Mouse (Mus musculus) MEL (cell line): ENCODE results near the gene Siae. TPM values are rescaled to one million over a fixed set of nuclear protein-coding genes. Genes with fewer than 3 reads are reported as not detected.

Experiments
- DNase-seq: peaks from one replicate; pipeline ENCODE4 v3.0.0; 2011; ENCODE audit warnings: low read depth, low spot score
- H3K27ac ChIP-seq: 2 replicates; pipeline ENCODE4 v1.5.1; 2012; ENCODE audit warnings: low read depth, mild to moderate bottlenecking, control low read depth, low read length, moderate library complexity; ENCODE audit not compliant: control insufficient read depth
- H3K27me3 ChIP-seq, 2 experiments: fragments of 150-350 bp in 1 of 2; sonication (generic) in 1 of 2; 2 replicates each; pipeline ENCODE4 v1.6.1; 2012; ENCODE audit warnings: low read length in 2 of 2, mild to moderate bottlenecking in 2 of 2, improper control_type of control experiment in 1 of 2, moderate library complexity in 1 of 2; ENCODE audit not compliant: insufficient read depth in 2 of 2, control insufficient read depth in 1 of 2
- H3K36me3 ChIP-seq, 2 experiments: 2 replicates each; pipeline ENCODE4 v1.6.1; 2012 to 2014; ENCODE audit warnings: low read length in 2 of 2, improper control_type of control experiment in 1 of 2, inconsistent platforms in 1 of 2, mild to moderate bottlenecking in 1 of 2; ENCODE audit not compliant: insufficient read depth in 2 of 2, control insufficient read depth in 1 of 2
- H3K4me1 ChIP-seq, 2 experiments: fragments of 150-350 bp in 1 of 2; sonication (generic) in 1 of 2; 2 replicates each; pipeline ENCODE4 v1.6.1; 2012; ENCODE audit warnings: low read length in 2 of 2, improper control_type of control experiment in 1 of 2, mild to moderate bottlenecking in 1 of 2; ENCODE audit not compliant: insufficient read depth in 2 of 2, control insufficient read depth in 1 of 2
- H3K4me3 ChIP-seq, 2 experiments: fragments of 150-350 bp in 1 of 2; sonication (generic) in 1 of 2; 2 replicates each; pipeline ENCODE4 v1.5.1; 2012; ENCODE audit warnings: low read depth in 2 of 2, low read length in 2 of 2, mild to moderate bottlenecking in 2 of 2, moderate library complexity in 2 of 2, control low read depth in 1 of 2, improper control_type of control experiment in 1 of 2; ENCODE audit not compliant: control insufficient read depth in 1 of 2, insufficient read depth in 1 of 2
- H3K79me2 ChIP-seq: 2 replicates; pipeline ENCODE4 v1.6.1; 2012; ENCODE audit warnings: mild to moderate bottlenecking, low read length, moderate library complexity; ENCODE audit not compliant: control insufficient read depth, poor library complexity, insufficient read depth
- H3K9ac ChIP-seq: 2 replicates; pipeline ENCODE4 v1.6.1; 2012; ENCODE audit warnings: low read depth, mild to moderate bottlenecking, control low read depth, low read length, moderate library complexity; ENCODE audit not compliant: control insufficient read depth, poor library complexity, severe bottlenecking
- H3K9me3 ChIP-seq: fragments of 150-350 bp; sonication (generic); replicated peaks from 2 replicates; pipeline ENCODE4 v1.6.1; 2012; ENCODE audit warnings: mild to moderate bottlenecking, low read length, improper control_type of control experiment, moderate library complexity; ENCODE audit not compliant: insufficient read depth
- CHD1 ChIP-seq: IDR thresholded peaks from 2 replicates; pipeline ENCODE4 v1.6.1; 2012; ENCODE audit warnings: low read depth, mild to moderate bottlenecking, inconsistent platforms, low read length, improper control_type of control experiment
- CHD2 ChIP-seq: IDR thresholded peaks from 2 replicates; pipeline ENCODE4 v1.6.1; 2011; ENCODE audit warnings: low read length, improper control_type of control experiment
- E2F4 ChIP-seq: IDR thresholded peaks from 2 replicates; pipeline ENCODE4 v1.6.1; 2011; ENCODE audit warnings: low read depth, low read length, improper control_type of control experiment, borderline replicate concordance
- EP300 ChIP-seq, 2 experiments: IDR thresholded peaks; 2 replicates each; pipeline ENCODE4 v1.6.1; 2011; ENCODE audit warnings: improper control_type of control experiment in 2 of 2, low read length in 2 of 2, low read depth in 1 of 2, mild to moderate bottlenecking in 1 of 2
- ETS1 ChIP-seq: IDR thresholded peaks from 2 replicates; pipeline ENCODE4 v1.6.1; 2012; ENCODE audit warnings: low read depth, mild to moderate bottlenecking, inconsistent platforms, low read length, improper control_type of control experiment, moderate library complexity
- GATA1 ChIP-seq: IDR thresholded peaks from 2 replicates; pipeline ENCODE4 v1.6.1; 2011; ENCODE audit warnings: low read depth, low read length, improper control_type of control experiment
- HCFC1 ChIP-seq: IDR thresholded peaks from 2 replicates; pipeline ENCODE4 v1.6.1; 2012; ENCODE audit warnings: low read depth, mild to moderate bottlenecking, inconsistent platforms, low read length, improper control_type of control experiment, moderate library complexity
- JUND ChIP-seq: IDR thresholded peaks from 2 replicates; pipeline ENCODE4 v1.6.1; 2011; ENCODE audit warnings: low read depth, mild to moderate bottlenecking, improper control_type of control experiment, low read length
- KAT2A ChIP-seq: conservative IDR thresholded peaks from 2 replicates; pipeline ENCODE4 v1.6.1; 2012; ENCODE audit warnings: low read depth, low read length, improper control_type of control experiment, inconsistent platforms
- MAFK ChIP-seq: IDR thresholded peaks from 2 replicates; pipeline ENCODE4 v1.6.1; 2011; ENCODE audit warnings: low read depth, mild to moderate bottlenecking, low read length, improper control_type of control experiment, borderline replicate concordance
- MAZ ChIP-seq: IDR thresholded peaks from 2 replicates; pipeline ENCODE4 v1.6.1; 2012; ENCODE audit warnings: low read depth, mild to moderate bottlenecking, inconsistent platforms, low read length, improper control_type of control experiment
- MYC ChIP-seq: IDR thresholded peaks from 2 replicates; pipeline ENCODE4 v1.6.1; 2011; ENCODE audit warnings: low read depth, mild to moderate bottlenecking, low read length, improper control_type of control experiment, moderate library complexity
- NELFE ChIP-seq: IDR thresholded peaks from 2 replicates; pipeline ENCODE4 v1.6.1; 2011; ENCODE audit warnings: low read depth, low read length, improper control_type of control experiment
- NRF1 ChIP-seq: IDR thresholded peaks from 2 replicates; pipeline ENCODE4 v1.6.1; 2014; ENCODE audit warnings: low read depth, mild to moderate bottlenecking, inconsistent platforms, low read length, improper control_type of control experiment, moderate library complexity; ENCODE audit not compliant: poor library complexity, insufficient read depth, severe bottlenecking
- POLR2A ChIP-seq, 2 experiments: IDR thresholded peaks; 2 replicates each; pipeline ENCODE4 v1.6.1; 2011 to 2012; ENCODE audit warnings: low read length in 2 of 2, mild to moderate bottlenecking in 2 of 2, control low read depth in 1 of 2, improper control_type of control experiment in 1 of 2, low read depth in 1 of 2, moderate library complexity in 1 of 2; ENCODE audit not compliant: control insufficient read depth in 1 of 2, insufficient read depth in 1 of 2, poor library complexity in 1 of 2
- POLR2AphosphoS5 ChIP-seq: IDR thresholded peaks from 2 replicates; pipeline ENCODE4 v1.6.1; 2012; ENCODE audit warnings: low read depth, borderline replicate concordance, mild to moderate bottlenecking, inconsistent platforms, low read length, moderate library complexity, mixed read lengths
- SIN3A ChIP-seq: IDR thresholded peaks from 2 replicates; pipeline ENCODE4 v1.6.1; 2012; ENCODE audit warnings: low read length, improper control_type of control experiment, inconsistent platforms
- SMC3 ChIP-seq: IDR thresholded peaks from 2 replicates; pipeline ENCODE4 v1.6.1; 2011; ENCODE audit warnings: low read depth, low read length, improper control_type of control experiment
- USF1 ChIP-seq: IDR thresholded peaks from 2 replicates; pipeline ENCODE4 v1.6.1; 2014; ENCODE audit warnings: low read depth, mild to moderate bottlenecking, inconsistent platforms, low read length, improper control_type of control experiment, moderate library complexity
- ZC3H11A ChIP-seq: IDR thresholded peaks from 2 replicates; pipeline ENCODE4 v1.6.1; 2012; ENCODE audit warnings: low read depth, mild to moderate bottlenecking, inconsistent platforms, low read length, improper control_type of control experiment
- ZMIZ1 ChIP-seq: IDR thresholded peaks from 2 replicates; pipeline ENCODE4 v1.6.1; 2012; ENCODE audit warnings: low read depth, mild to moderate bottlenecking, inconsistent platforms, low read length, improper control_type of control experiment, moderate library complexity
- ZNF384 ChIP-seq: IDR thresholded peaks from 2 replicates; pipeline ENCODE4 v1.6.1; 2012; ENCODE audit warnings: low read depth, mild to moderate bottlenecking, inconsistent platforms, low read length, improper control_type of control experiment
- polyA plus RNA-seq, 2 experiments: library from polyadenylated mRNA; stranded (reverse) in 1 of 2; unstranded in 1 of 2; fragments of >175 nt in 1 of 2; fragments of >200 nt in 1 of 2; gene quantifications; 2 replicates each; pipeline versions ENCODE4 v1.2.1 to v1.2.4; 2012; ENCODE audit warnings: low replicate concordance in 2 of 2, low read depth in 1 of 2; ENCODE audit not compliant: insufficient read length in 2 of 2, insufficient read depth in 1 of 2, missing spikeins in 1 of 2
- total RNA-seq: library from RNA; depleted of rRNA; stranded (reverse); fragments of 300-350 nt; gene quantifications from 2 replicates; pipeline ENCODE4 v1.2.3, GENCODE M21; 2012

Gene Siae
- total and polyA plus RNA-seq, 3 experiments, result 4.9 to 9.2 TPM; not detected in 1

GRCm38 (mm10) chr9:37628581-37628980 is 73.1 kb downstream of the Siae start:
- DNase-seq, result no peak
- no peak overlapping the region for H3K9ac ChIP-seq
- H3K9me3 ChIP-seq, result no peaks in the 10 kb centered on the region
- TF ChIP-seq ZMIZ1 (no peak), CHD1 (no peak), POLR2AphosphoS5 (no peak), NRF1 (no peak)
- no peaks in the 10 kb centered on the region; a peak in 1 of 4 replicates for H3K4me1 ChIP-seq
- H3K4me3 ChIP-seq, result no peak overlapping the region
- peaks cover 0 to 4% of the 10 kb centered on the region in 2 experiments; a peak in 2 of 4 replicates for H3K36me3 ChIP-seq
- no peaks in the 10 kb centered on the region for H3K79me2 ChIP-seq
- no peaks in the 10 kb centered on the region for H3K27me3 ChIP-seq
- no peak overlapping the region for H3K27ac ChIP-seq

GRCm38 (mm10) chr9:37629941-37630340 is 74.4 kb downstream of the Siae start:
- H3K9me3 ChIP-seq, result no peaks in the 10 kb centered on the region
- DNase-seq, result no peak
- H3K4me1 ChIP-seq, result no peaks in the 10 kb centered on the region; a peak in 1 of 4 replicates
- no peak overlapping the region for H3K4me3 ChIP-seq
- no peaks in the 10 kb centered on the region for H3K27me3 ChIP-seq
- H3K9ac ChIP-seq, result no peak overlapping the region
- H3K79me2 ChIP-seq, result no peaks in the 10 kb centered on the region
- peaks cover 0 to 4% of the 10 kb centered on the region in 2 experiments; a peak in 2 of 4 replicates for H3K36me3 ChIP-seq
- no peak for TF ChIP-seq MAZ
- no peak for TF ChIP-seq ZNF384
- no peak for TF ChIP-seq MAFK
- no peak for TF ChIP-seq ZMIZ1
- no peak for TF ChIP-seq MYC
- no peak for TF ChIP-seq SIN3A
- no peak for TF ChIP-seq NRF1
- no peak for TF ChIP-seq NELFE
- TF ChIP-seq ETS1, result no peak
- no peak for TF ChIP-seq SMC3
- TF ChIP-seq JUND, result no peak
- TF ChIP-seq POLR2A (IDR thresholded peaks at IDR 0.05; ENCODE audit: control insufficient read depth in 1 of 2, insufficient read depth in 1 of 2, low read depth in 1 of 2, low read length in 2 of 2, poor library complexity in 1 of 2), result no peak
- TF ChIP-seq USF1, result no peak
- TF ChIP-seq E2F4, result no peak
- no peak for TF ChIP-seq GATA1
- no peak for TF ChIP-seq HCFC1
- no peak for TF ChIP-seq ZC3H11A
- no peak for TF ChIP-seq EP300 (IDR thresholded peaks at IDR 0.05; ENCODE audit: low read depth in 1 of 2, low read length in 2 of 2)
- TF ChIP-seq CHD2, result no peak
- TF ChIP-seq KAT2A, result no peak
- no peak overlapping the region for H3K27ac ChIP-seq
